Mouse (Mus musculus) heart, postnatal 0 days (tissue): ENCODE data around the gene Fgd6.

Experiments
- CTCF ChIP-seq: IDR thresholded peaks from 2 replicates; pipeline ENCODE4 v1.5.1; 2016; ENCODE audit warnings: antibody characterized with exemption, control low read depth, low read depth
- EP300 ChIP-seq: IDR thresholded peaks from 2 replicates; pipeline ENCODE4 v1.6.1; 2016; ENCODE audit warnings: antibody characterized with exemption, low read depth

DNA sequence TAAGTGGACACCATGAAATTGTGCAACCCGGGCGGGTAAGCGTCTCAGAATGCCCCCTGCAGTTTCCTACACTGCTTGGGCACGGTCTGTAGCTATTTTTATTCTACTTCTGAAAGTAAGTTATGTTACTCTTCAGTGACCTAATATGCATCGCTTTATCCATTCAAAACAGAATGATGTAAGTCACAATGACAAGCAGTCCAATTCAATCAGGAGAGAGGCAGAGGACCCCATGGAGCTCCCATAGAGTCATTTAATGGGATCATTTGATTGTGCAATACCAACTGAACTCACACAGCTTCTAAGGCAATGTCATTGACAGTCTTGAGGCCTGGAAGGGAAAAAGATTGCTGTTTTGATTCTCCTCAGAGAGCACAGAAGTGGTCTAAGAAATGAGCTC is 87.8 kb downstream of the Fgd6 start:
- TF ChIP-seq CTCF (no peak), EP300 (no peak)
